Mouse (Mus musculus) left cerebral cortex, adult 2 months (tissue): ENCODE data around the gene Ccdc38. TPM values are rescaled to one million over a fixed set of nuclear protein-coding genes. Genes with fewer than 3 reads are reported as not detected.

Experiments
- DNase-seq, 2 experiments: peaks; one replicate each; pipeline ENCODE4 v3.0.0; 2021 to 2022; ENCODE audit warnings: low spot score in 2 of 2, mixed read lengths in 1 of 2; ENCODE audit errors: extremely low spot score in 1 of 2
- H3K27ac ChIP-seq: fragments of 200-600 bp; 2 replicates; pipeline ENCODE4 v1.8.1; 2022
- H3K4me3 ChIP-seq: fragments of 200-600 bp; 2 replicates; pipeline ENCODE4 v1.8.1; 2022
- CTCF ChIP-seq: fragments of 200-600 bp; IDR thresholded peaks from 2 replicates; pipeline ENCODE4 v1.8.1; 2022; ENCODE audit warnings: antibody characterized with exemption, mild to moderate bottlenecking, moderate library complexity
- intact Hi-C: fragments of 180-260 bp; cut with DNase I; formaldehyde crosslinking; loops from one replicate; pipeline ENCODE4 v1.15.1; 2025
- long read RNA-seq, 2 experiments: library from polyadenylated mRNA; stranded (forward); transcript quantifications; one replicate each; pipeline ENCODE4 v2.0.0; 2021; ENCODE audit warnings: borderline mapping rate in 2 of 2
- total RNA-seq, 2 experiments: library from RNA; stranded (reverse); gene quantifications; 2 replicates each; pipeline ENCODE4 v1.2.3; 2021

The Ccdc38 gene
- total RNA-seq: not detected
- long read RNA-seq, experiment 1: 0 reads
- long read RNA-seq, experiment 2: 0 reads

DNA sequence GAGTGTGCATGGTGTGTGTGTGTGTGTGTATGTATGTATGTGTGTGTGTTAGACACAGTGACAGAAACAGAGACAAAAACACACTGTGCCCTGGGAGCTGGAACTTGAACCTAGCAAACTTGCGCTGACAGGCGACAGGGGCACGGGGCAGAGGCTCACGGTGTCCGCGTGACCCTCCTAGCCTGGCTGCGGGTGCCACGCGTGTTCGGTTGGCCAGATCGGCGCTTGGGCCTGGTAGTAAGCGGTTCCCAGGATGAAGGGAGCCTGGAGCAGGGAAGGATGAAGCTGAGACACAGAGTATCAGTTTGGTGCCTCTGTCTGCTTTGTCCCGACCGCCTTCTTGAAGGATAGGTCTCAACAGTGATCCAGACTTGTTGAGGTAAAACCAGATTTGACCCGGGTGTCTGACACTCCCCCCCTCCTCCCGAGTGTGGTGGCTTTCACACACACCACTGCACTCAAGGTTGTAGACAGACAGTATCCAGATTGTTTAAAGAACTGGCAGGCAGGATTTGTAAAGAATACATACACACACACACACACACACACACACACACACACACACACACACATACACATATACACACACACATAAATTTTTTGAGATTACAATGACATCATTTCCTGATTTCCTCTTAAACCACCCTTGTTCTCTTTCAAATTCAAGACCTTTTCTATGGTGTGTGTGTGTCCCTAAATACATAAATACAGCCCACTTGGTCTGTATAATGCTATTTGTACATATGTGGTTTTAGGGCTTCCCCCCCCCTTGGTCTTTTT lies at the start of gene Ccdc38:
Ccdc38 (plus strand) TSS at position 202 of the 780 bp plus-strand sequence.
- intact Hi-C loops: no loop called here
- peak within 1 kb of the TSS; percentile 41 for H3K4me3 ChIP-seq
- no peak for DNase-seq
- no peak for TF ChIP-seq CTCF
- no peak within 1 kb of the TSS for H3K27ac ChIP-seq

DNA sequence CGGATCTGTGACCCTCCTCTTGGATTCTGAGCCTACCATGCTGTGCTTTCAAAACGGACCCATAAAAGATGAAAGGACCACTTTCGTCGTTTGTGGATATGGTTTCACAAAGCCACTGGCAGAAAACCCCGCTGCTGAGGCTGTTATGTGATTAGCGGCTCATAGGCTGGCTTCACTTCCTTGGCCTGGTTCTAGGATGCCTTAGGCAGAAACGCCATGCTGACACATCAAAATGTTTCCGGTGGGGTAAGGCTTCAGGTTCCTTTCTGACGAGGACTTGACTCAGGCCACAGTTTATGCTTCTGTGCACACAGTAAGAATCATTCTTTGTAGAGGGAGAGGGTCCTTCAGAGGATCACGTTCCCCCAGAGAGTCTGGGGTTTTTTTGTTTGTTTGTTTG lies 39.6 kb upstream of the Ccdc38 start:
- intact Hi-C loops: no loop called here
- H3K4me3 ChIP-seq: no peak overlapping the region
- DNase-seq: no peak
- no peak overlapping the region for H3K27ac ChIP-seq
- no peak for TF ChIP-seq CTCF

DNA sequence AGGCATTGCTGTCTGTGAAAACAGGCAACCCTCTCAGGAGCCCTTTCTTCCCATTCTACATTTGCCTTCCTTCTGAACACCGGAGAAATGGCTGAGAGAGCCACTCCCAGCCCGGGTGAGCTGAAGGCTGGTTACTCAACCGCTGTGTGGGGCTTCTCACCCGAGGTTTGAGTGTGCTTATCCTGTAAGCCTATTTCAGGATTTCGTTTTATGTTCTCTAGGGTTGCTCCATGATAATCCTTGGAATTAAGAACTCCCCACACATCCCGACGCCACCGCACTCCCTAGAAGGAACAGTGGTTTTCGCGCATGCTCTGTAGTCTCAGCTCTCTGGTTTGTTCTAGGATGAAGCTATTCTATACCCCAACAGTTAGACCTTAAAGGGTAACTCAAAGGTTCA lies 39.1 kb upstream of the Ccdc38 start:
- no peak overlapping the region for H3K27ac ChIP-seq
- TF ChIP-seq CTCF: no peak
- intact Hi-C loops: no loop called here
- H3K4me3 ChIP-seq: no peak overlapping the region
- no peak for DNase-seq

DNA sequence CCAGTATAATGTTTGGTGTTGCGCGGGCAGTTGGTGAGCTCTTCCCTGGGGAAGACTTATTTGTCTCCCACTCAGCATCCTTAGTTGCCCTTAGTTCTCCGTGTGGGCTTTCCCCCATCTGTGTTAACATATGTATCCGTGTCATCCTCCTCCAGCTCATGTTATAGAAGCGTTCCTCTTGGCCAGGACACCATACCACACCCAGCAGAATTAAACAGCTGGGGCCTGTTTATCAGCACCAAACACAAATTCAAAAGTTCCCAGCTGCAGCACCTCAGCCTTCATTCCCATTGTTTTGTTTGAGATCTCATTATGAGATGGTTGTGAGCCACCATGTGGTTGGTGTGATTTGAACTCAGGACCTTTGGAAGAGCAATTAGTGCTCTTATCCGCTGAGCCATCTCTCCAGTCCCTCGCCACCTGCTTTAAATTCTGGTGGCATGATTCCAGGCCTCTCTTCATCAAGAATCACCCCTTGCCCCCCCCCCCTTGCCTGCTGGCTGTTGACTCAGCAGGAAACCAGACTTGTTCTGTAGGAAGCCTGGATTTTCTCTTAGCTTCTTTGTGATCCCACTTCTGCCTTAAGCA lies 32.0 kb upstream of the Ccdc38 start:
- Histone ChIP-seq H3K27ac (no peak overlapping the region), H3K4me3 (no peak overlapping the region)
- intact Hi-C loops: no loop called here
- no peak for DNase-seq
- TF ChIP-seq CTCF: no peak

DNA sequence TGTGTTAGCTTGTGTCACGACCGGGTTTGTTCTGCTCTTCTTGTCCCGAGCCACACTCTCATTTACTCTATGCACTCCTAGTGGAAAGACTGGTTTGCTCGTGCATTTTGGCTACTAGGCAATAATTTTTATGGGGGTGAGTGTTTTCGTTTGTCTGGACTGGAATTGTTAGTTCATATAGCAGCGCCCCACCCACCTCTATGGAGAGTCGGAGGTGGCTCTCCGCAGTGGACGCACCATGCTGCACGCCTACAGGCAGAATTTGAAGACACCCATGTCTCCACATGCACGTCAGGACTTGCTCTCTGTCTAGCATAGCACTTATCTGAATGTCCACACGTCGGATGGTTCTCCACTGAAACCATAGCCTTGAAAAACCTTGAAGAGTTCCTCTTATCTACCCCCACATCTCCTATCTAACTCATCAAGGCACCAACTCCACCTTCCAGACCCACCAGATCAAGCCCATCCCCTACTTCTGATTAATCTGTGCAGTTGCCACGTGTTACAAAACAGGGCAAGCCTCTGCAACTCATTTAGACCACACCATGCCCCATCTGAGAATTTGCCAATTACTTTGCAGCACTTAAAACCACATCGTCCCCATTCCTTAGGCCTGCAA lies 30.8 kb upstream of the Ccdc38 start:
- no peak overlapping the region for H3K4me3 ChIP-seq
- TF ChIP-seq CTCF: no peak
- no peak for DNase-seq
- H3K27ac ChIP-seq: no peak overlapping the region
- intact Hi-C loops: no loop called here

DNA sequence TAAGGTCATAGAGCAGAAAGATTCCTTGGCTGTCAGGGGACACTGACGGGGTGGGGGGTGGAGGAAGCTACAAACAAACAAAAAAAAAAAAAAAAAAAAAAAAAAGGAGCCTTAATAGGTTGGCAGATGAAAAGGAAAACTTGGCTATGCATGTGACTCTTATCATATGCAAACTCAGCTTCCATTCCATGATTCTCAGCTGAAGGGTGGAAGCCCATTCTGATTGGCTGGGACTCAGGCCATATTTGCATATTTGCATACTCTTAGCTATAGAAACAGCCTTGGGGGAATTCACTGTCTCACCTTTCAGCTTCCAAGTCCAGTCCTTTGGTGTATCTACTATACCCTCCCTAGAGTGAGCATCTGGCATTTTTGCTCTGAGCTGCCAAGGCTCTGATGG lies 25.0 kb upstream of the Ccdc38 start:
- no peak for TF ChIP-seq CTCF

DNA sequence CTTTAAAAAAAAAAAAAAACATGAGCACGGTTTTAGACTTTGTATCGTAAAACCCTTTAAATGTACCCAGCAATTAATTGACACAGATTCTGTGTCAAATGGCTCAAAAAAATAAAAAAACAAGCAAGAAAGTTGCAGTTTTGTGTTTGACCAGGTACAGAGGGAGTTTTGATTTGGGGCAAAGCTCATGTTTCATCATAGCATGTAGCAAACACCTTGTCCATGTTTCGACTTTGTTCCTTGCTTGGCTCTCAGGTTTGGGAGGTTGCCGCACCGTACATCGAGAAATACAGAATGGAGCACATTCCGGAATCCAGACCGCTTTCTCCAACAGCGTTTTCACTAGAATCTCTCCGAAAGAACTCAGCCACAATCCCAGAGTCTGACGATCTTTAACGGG lies 24.5 kb upstream of the Ccdc38 start:
- H3K27ac ChIP-seq: no peak overlapping the region
- TF ChIP-seq CTCF: no peak
- intact Hi-C loops: no loop called here

More for the DNA sequence above, 25.0 kb upstream of the Ccdc38 start:
- no peak for DNase-seq
- intact Hi-C loops: no loop called here
- no peak overlapping the region for H3K4me3 ChIP-seq
- no peak overlapping the region for H3K27ac ChIP-seq

DNA sequence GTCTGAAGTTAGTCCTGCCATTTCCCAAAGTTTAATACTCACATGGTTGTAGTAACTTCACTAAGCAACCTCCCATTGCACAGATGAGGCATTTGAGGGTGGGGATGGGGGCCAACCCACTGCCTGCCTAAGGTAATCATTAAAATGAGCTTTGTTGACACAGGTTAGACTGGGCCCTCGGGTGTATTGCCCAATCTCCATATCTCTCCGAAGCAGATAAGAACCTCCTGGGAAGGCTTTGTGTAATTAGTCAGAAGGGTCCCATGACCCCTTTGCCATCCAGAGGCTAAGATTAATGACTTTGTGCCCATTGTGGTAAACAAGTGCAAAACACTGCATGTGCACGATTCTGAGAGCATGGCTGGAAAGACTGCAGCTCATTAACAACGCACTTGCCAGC lies 22.7 kb upstream of the Ccdc38 start:
- DNase-seq: no peak
- Histone ChIP-seq H3K27ac (no peak overlapping the region), H3K4me3 (no peak overlapping the region)
- intact Hi-C loops: no loop called here
- TF ChIP-seq CTCF: no peak

More for the DNA sequence above, 24.5 kb upstream of the Ccdc38 start:
- H3K4me3 ChIP-seq: no peak overlapping the region
- DNase-seq: no peak

DNA sequence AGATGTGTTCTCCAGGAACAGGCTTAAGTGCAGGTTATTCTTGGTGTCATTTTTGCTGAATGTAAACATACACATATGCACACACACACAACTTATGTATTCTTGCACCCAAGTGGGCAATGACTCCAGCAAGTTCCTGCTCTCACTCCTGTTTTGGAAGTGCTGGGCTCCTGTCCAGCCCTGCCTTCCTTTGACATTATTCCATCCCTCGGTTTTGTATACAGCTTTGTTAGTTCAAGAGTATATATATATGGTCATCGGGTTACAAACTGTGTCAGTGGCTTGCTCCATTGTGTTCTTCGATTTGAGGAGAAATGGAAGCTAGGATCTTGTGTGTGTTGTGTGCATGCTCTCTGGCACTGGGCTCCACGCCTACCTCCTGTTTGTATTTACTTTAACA lies 22.2 kb upstream of the Ccdc38 start:
- Histone ChIP-seq H3K4me3 (no peak overlapping the region), H3K27ac (no peak overlapping the region)
- no peak for DNase-seq
- no peak for TF ChIP-seq CTCF
- intact Hi-C loops: no loop called here

DNA sequence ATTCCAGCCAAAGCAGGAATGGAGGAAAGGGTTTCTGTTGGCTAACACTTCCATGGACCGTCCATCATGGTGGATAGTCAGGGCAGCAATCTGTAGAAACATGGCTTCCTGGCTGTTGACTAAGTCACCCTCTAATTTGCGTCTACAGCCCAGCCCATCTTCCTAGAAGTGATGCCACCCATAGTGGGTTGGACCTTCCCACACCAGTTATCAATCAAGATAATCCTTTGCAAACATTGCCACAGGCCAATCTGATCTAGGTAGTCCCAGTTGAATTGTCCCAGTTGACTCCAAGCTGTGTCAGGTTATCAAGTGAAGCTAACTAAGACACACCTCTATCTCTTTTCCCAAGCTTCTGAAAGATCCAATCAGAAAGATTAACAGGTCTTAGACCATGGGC lies 21.8 kb upstream of the Ccdc38 start:
- Histone ChIP-seq H3K27ac (no peak overlapping the region), H3K4me3 (no peak overlapping the region)
- no peak for TF ChIP-seq CTCF
- intact Hi-C loops: no loop called here
- DNase-seq: no peak

DNA sequence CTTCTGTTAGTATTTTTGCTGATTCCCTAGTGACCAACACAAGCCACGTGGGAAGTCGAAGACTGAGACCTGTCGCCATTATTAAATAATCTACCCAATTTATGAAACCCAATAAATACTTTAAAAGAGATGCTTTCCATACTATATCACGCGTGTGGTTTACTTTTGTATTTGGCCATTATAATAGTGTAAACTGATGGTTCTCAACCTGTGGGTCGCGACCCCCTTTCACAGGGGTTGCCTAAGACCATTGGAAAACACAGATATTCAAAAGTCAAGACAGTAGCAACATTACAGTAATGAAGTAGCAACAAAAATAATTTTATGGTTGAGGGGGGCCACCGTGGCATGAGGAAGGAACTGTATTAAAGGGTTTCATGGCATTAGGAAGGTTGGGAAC lies 21.3 kb upstream of the Ccdc38 start:
- intact Hi-C loops: no loop called here
- Histone ChIP-seq H3K4me3 (no peak overlapping the region), H3K27ac (no peak overlapping the region)
- TF ChIP-seq CTCF: no peak
- no peak for DNase-seq

DNA sequence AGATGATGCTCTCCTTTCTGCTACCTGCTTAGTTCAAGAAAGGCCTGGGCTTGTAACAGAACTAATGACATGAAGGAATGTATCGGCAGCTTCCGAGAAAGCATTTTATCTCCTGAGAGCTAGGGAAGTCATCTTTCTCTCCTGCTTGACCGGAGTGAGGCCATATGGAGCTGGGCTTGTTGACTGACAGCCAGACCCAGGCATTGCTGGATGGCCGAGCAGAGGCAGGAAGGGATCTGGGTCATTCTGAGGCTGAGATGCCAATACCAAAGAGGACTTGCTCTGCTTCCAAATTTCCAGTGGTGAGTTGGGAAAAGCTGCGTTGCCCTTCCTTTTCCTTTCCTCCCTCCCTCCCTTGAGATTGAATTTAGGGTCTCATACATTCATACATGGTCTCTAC lies 20.7 kb upstream of the Ccdc38 start:
- no peak for TF ChIP-seq CTCF
- Histone ChIP-seq H3K4me3 (no peak overlapping the region), H3K27ac (no peak overlapping the region)
- intact Hi-C loops: no loop called here
- no peak for DNase-seq

DNA sequence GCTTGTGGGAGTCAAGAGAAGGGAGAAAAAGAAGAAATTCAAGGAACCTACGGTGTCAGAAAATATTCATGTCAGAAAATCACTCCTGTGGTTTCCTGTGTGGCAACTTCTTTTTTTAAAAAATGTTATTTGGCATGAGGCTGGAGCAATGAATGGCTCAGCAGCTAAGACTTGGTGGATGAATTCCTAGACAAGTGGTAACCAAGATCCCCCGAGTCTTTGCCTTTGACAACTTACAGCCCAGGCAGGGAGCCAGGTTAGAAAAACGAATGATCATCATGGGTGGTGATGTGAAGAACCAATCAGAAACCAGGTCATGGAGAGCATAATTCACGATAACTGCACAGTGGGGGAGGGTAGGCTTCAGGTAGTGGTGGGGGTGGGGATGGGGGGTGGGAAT lies 19.4 kb upstream of the Ccdc38 start:
- TF ChIP-seq CTCF: no peak
- intact Hi-C loops: no loop called here
- H3K27ac ChIP-seq: no peak overlapping the region
- DNase-seq: no peak
- no peak overlapping the region for H3K4me3 ChIP-seq
